Mouse (Mus musculus): Measurements from ENCODE around the gene Olfr1441. TPM values are rescaled to one million over a fixed set of nuclear protein-coding genes. Genes with fewer than 3 reads are reported as not detected.

Olfr1441 gene
- not detected in 2 replicates for polyA plus RNA-seq (2012)

DNA sequence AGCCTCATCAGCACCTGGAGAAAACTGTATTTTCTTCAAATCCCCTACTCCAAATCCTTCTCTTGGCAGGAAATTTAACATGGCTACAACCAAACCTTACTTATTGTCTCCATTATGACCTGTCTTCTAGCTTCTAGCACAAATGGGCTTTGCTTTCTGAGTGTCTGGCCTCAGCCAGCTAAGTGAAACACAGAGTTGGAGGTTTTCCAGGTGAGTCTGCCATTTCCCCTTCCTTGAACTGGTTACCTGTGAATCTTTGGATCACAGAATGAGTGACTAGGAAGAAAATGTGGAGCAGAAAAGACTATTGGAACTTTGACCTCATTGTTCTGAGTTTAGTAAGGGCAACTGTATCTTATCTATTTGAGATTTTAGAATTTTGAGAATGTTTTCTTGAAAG lies at the start of gene Olfr1441:
TSS of gene Olfr1441 (plus strand) at position 73 of the 400 bp plus-strand sequence.
- no peak for TF ChIP-seq GATA1 (IDR thresholded peaks at IDR 0.05; ENCODE audit: low read length)

DNA sequence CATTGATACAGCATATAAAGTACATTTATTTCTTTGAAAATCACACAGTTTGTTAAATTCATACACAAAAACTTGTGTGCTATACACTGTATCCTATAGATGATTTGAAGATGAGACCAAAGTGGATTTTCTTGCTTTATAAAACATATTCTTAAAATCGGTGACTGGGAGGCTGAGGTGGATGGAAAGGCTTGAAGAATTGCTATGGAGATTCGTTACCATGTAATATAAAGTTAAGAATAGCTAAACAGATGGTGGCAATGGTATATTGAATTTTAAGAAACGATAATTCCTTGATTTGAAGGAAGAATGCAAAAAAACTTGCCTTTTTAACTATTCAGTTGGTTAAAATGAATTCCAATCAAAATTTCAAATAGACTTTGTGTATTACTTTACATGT lies 44.2 kb upstream of the Olfr1441 start:
- TF ChIP-seq GATA1 (IDR thresholded peaks at IDR 0.05; ENCODE audit: low read length), result no peak

DNA sequence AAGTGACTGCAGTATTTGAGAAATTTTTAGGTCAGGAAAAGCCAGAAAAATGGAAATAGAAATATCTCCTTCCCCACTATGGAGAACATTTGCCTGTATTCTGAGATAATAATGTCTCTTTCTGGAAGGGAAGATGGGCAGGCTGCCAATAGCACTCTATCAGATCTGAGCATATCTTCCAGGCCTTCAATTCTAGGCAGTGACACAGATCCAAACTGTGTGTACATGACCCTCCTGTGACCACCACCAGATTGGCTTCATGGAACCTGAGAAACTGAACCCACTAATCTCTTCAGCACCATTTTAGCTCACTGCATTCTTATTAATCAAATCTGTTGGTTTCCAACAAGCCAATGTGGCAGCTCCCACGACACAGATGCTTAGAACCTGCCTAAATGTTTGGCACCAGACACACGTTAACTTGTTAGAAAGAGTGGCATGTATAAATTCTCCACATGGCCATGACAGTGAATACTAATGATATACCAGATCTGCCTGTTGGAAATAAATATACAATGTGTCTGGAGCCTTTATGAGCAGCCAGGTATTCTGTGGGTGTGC lies 42.7 kb upstream of the Olfr1441 start:
- TF ChIP-seq GATA1 (IDR thresholded peaks at IDR 0.05; ENCODE audit: low read length), result no peak

DNA sequence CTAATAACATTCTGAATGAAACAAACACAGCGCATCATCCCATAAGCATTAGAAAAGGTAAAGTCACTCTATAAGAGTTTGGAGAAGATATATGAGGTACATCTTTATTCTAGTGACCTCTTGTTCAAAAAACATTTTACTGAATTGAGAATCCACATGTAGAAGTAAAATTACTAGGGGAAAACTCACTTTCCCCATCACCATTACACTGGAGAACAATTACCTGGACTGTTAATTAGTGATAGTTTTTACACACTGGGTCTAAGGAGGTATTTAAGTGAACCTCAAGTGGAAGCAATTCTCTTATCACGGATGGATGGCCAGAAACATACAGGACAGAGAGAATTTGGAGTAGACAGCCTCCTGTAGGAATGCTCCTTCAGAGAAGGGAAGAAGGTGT lies 30.3 kb upstream of the Olfr1441 start, which contains the start of gene Olfr1440:
TSS of gene Olfr1440 (plus strand) at position 301 of the 400 bp plus-strand sequence.
- no peak for TF ChIP-seq GATA1 (IDR thresholded peaks at IDR 0.05; ENCODE audit: low read length)

GRCm38 (mm10) chr19:12413737-12414136 lies 3.5 kb upstream of the Olfr1441 start:
- TF ChIP-seq GATA1 (IDR thresholded peaks at IDR 0.05; ENCODE audit: low read length), result no peak

DNA sequence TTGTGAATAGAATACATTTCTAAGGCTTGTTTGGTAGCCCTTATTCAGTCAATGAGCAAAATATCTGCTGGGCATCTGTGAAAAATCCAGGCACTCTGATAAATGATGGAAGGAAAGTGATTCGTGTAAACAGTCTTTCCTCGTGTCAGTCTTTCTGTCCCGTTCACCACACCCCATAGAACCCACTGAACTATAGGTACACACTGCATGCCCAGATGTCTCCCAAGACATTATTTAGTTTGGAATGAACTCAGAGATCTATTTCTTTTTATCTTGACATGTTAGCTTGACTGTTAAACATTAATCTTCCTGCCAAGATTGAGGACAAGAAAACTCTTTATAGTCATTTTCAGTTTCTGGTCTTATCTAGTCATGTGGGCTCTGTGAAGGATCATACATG lies 1.1 kb downstream of the Olfr1441 start:
- no peak for TF ChIP-seq GATA1 (IDR thresholded peaks at IDR 0.05; ENCODE audit: low read length)

DNA sequence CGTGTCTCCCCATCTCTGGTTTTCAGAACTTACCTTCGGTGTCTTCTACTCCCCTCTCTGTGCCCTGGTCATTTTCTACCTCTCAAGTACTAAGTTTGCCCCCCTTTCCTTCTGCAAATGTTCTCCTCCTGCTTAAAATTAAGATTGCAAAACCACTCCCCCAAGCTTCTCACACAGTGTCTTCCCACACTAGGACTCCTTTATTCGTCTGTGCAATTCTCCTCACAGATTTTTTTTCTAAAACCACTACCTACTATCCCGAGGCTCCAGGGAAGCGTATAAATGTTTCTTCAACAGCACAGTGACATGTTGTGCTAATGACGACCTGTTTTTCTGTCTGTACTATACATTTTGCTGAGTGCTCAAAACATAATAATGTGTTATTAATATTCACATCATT lies 3.3 kb downstream of the Olfr1441 start:
- TF ChIP-seq GATA1 (IDR thresholded peaks at IDR 0.05; ENCODE audit: low read length), result no peak

DNA sequence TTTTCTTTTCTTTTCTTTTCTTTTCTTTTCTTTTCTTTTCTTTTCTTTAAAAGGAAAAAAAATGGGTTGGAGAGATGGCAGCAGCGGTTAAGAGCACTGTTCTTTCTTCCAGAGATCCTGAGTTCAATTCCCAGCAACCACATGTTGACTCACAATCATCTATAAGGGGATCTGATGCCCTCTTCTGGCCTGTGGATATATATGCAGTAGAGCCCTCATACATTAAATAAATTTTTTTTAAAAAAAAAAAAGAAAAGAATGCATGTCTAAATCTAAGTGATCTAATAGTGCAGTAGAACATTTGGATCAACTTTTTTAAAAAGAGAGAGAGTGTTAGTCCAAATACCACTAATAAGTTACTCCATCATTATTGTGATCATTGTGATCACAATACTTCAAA lies 4.4 kb downstream of the Olfr1441 start:
- TF ChIP-seq GATA1 (IDR thresholded peaks at IDR 0.05; ENCODE audit: low read length), result no peak

- TF ChIP-seq GATA1 (IDR thresholded peaks at IDR 0.05; ENCODE audit: low read length), result no peak
Observed at GRCm38 (mm10) chr19:12427101-12427500, 9.9 kb downstream of the Olfr1441 start.

- TF ChIP-seq GATA1 (IDR thresholded peaks at IDR 0.05; ENCODE audit: low read length), result no peak
Observed at GRCm38 (mm10) chr19:12427605-12428004, 10.4 kb downstream of the Olfr1441 start, which contains the start of gene Pfpl. Gene Pfpl (plus strand): TSS chr19:12427905.

GRCm38 (mm10) chr19:12433033-12433432 lies 15.8 kb downstream of the Olfr1441 start:
- TF ChIP-seq GATA1 (IDR thresholded peaks at IDR 0.05; ENCODE audit: low read length), result no peak

- no peak for TF ChIP-seq GATA1 (IDR thresholded peaks at IDR 0.05; ENCODE audit: low read length)
Observed at GRCm38 (mm10) chr19:12435011-12435416, 17.8 kb downstream of the Olfr1441 start.

GRCm38 (mm10) chr19:12435750-12436524 lies 18.7 kb downstream of the Olfr1441 start:
- TF ChIP-seq GATA1 (IDR thresholded peaks at IDR 0.05; ENCODE audit: low read length), result no peak

GRCm38 (mm10) chr19:12439581-12439980 lies 22.3 kb downstream of the Olfr1441 start:
- no peak for TF ChIP-seq GATA1 (IDR thresholded peaks at IDR 0.05; ENCODE audit: low read length)

GRCm38 (mm10) chr19:12440103-12440725 lies 23.0 kb downstream of the Olfr1441 start:
- TF ChIP-seq GATA1 (IDR thresholded peaks at IDR 0.05; ENCODE audit: low read length), result no peak

DNA sequence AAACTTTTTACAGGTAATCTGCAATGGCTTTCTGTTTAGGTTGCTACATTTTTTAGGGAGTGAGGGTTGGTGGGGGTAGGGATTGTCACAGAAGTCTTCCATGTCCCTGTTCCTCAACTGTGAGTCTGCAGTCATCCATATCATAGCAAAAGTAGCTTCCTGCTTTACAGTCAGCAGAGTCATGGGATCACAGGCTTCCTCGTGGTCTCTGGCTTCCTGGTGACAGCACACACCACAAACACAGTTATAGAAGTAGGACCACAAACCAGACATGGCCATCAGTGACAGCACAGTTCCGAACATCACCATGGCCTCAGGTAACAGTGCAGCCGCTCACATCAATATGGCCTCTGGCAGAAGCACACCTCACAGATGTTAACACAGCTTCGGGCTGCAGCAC lies 25.3 kb downstream of the Olfr1441 start:
- TF ChIP-seq GATA1 (IDR thresholded peaks at IDR 0.05; ENCODE audit: low read length), result no peak
